Mouse (Mus musculus) heart, adult 2 months (tissue): ENCODE measurements around the gene Mbd5.

Experiments
- CTCF ChIP-seq: fragments of 200-600 bp; IDR thresholded peaks from 2 replicates; pipeline ENCODE4 v1.8.1; 2022; ENCODE audit warnings: antibody characterized with exemption, mild to moderate bottlenecking, moderate library complexity
- POLR2A ChIP-seq: fragments of 200-500 bp; IDR thresholded peaks from 2 replicates; pipeline ENCODE4 v1.6.1; 2011; ENCODE audit warnings: mild to moderate bottlenecking, low read depth, low read length, control low read depth; ENCODE audit not compliant: insufficient read depth

DNA sequence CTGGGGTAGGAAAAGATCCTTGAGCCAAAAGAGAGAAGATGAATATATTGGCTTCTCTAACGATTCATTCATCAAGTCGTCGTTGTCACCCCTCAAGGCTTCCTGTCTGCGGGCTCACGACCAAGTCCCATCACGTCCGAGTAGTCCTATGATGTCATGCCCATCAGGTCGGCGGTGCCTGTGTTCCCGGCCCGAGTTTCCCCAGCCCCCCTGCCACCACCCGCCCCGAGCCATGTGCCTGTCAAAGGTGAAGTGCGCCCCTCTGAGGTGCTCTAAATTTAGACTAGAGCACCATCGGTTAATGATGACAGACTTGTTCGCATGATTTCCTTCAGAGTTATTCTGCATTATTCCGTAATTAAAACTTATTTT, 418.2 kb downstream of the Mbd5 start:
- TF ChIP-seq CTCF (no peak), POLR2A (no peak)
